Mouse (Mus musculus) kidney, embryonic 16.5 days (tissue): ENCODE data around the gene Dnm3. TPM values are rescaled to one million over a fixed set of nuclear protein-coding genes. Genes with fewer than 3 reads are reported as not detected.

Experiments
- ATAC-seq: fragments of 200-750 bp; cut with Nextera tagmentation; 2 replicates; pipeline ENCODE4 v1.8.0; 2017; ENCODE audit warnings: moderate TSS enrichment; ENCODE audit not compliant: low FRiP score, low TSS enrichment
- H3K27ac ChIP-seq: fragments of 300-500 bp; sonication (generic); 2 replicates; pipeline ENCODE4 v1.5.1; 2014; ENCODE audit warnings: low read length
- H3K27me3 ChIP-seq: fragments of 300-500 bp; sonication (generic); 2 replicates; pipeline ENCODE4 v1.6.1; 2014; ENCODE audit warnings: low read length, control low read depth, mixed read lengths; ENCODE audit not compliant: insufficient read depth
- H3K36me3 ChIP-seq: fragments of 300-500 bp; sonication (generic); 2 replicates; pipeline ENCODE4 v1.6.1; 2014; ENCODE audit warnings: low read length, control low read depth, mixed read lengths; ENCODE audit not compliant: insufficient read depth
- H3K4me1 ChIP-seq: fragments of 300-500 bp; sonication (generic); 2 replicates; pipeline ENCODE4 v1.6.1; 2014; ENCODE audit warnings: low read length, control low read depth, mixed read lengths; ENCODE audit not compliant: insufficient read depth
- H3K4me2 ChIP-seq: fragments of 300-500 bp; sonication (generic); replicated peaks from 2 replicates; pipeline ENCODE4 v1.6.1; 2014; ENCODE audit warnings: low read depth, low read length
- H3K4me3 ChIP-seq: fragments of 300-500 bp; sonication (generic); 2 replicates; pipeline ENCODE4 v1.5.1; 2014; ENCODE audit warnings: mild to moderate bottlenecking, low read length
- H3K9ac ChIP-seq: fragments of 300-500 bp; sonication (generic); replicated peaks from 2 replicates; pipeline ENCODE4 v1.6.1; 2014; ENCODE audit warnings: low read length
- H3K9me3 ChIP-seq: fragments of 300-500 bp; sonication (generic); 2 replicates; pipeline ENCODE4 v1.6.1; 2016; ENCODE audit warnings: low read length, control low read depth
- WGBS: fragments of 180-500 bp; shearing (Covaris S2); extraction: QIAGEN DNeasy Blood & Tissue Kit; methylation state at CpG from one replicate; pipeline ENCODE4 v1.1.7; 2014; 5-methylcytosine and 5-hydroxymethylcytosine counted together
- polyA plus RNA-seq: library from polyadenylated mRNA; unstranded; fragments of >200 nt; fragmentation: Nextera tagmentation; extraction: Ambion mirVana; gene quantifications from 2 replicates; pipeline ENCODE4 v1.2.1, GENCODE M21; 2015

Gene Dnm3
- polyA plus RNA-seq, 1 experiment from 2014 or later, result 6.8 TPM

- no peaks in the 10 kb centered on the region for H3K27me3 ChIP-seq
- no peak overlapping the region for H3K27ac ChIP-seq
These were observed 332.8 kb downstream of the Dnm3 start for GRCm38 (mm10) chr1:162144992-162145391.

GRCm38 (mm10) chr1:162143974-162144912, 333.6 kb downstream of the Dnm3 start:
- Histone ChIP-seq H3K27ac (no peak overlapping the region), H3K36me3 (no peaks in the 10 kb centered on the region), H3K9me3 (no peaks in the 10 kb centered on the region), H3K9ac (no peak overlapping the region), H3K4me1 (no peaks in the 10 kb centered on the region), H3K27me3 (no peaks in the 10 kb centered on the region), H3K4me2 (no peak overlapping the region), H3K4me3 (no peak overlapping the region)
- WGBS, result 54% methylated on average over 6 of the region's 6 CpGs
- no peak for ATAC-seq

More at GRCm38 (mm10) chr1:162144992-162145391, 332.8 kb downstream of the Dnm3 start:
- Histone ChIP-seq H3K9me3 (no peaks in the 10 kb centered on the region), H3K4me2 (no peak overlapping the region), H3K4me1 (no peaks in the 10 kb centered on the region), H3K4me3 (no peak overlapping the region), H3K9ac (no peak overlapping the region), H3K36me3 (no peaks in the 10 kb centered on the region)
- no peak for ATAC-seq
- WGBS, result no CpG with 5 or more reads among the region's 1 CpGs

GRCm38 (mm10) chr1:162142285-162142684, 335.5 kb downstream of the Dnm3 start:
- Histone ChIP-seq H3K9me3 (no peaks in the 10 kb centered on the region), H3K4me2 (no peak overlapping the region), H3K9ac (no peak overlapping the region), H3K27ac (no peak overlapping the region), H3K4me3 (no peak overlapping the region), H3K36me3 (no peaks in the 10 kb centered on the region), H3K27me3 (no peaks in the 10 kb centered on the region), H3K4me1 (no peaks in the 10 kb centered on the region)
- no peak for ATAC-seq
- WGBS, result 91% methylated on average over 7 of the region's 7 CpGs

- H3K4me3 ChIP-seq, result no peak overlapping the region
- no peaks in the 10 kb centered on the region for H3K27me3 ChIP-seq
- no peak overlapping the region for H3K4me2 ChIP-seq
- ATAC-seq, result no peak
- H3K36me3 ChIP-seq, result no peaks in the 10 kb centered on the region
- no peak overlapping the region for H3K9ac ChIP-seq
- WGBS, result 51% methylated on average over 4 of the region's 4 CpGs
- H3K9me3 ChIP-seq, result no peaks in the 10 kb centered on the region
- H3K27ac ChIP-seq, result no peak overlapping the region
- 0 out of 2 replicates have a peak, but pooled peaks cover 4% of the 10 kb centered on the region for H3K4me1 ChIP-seq
These were observed 341.5 kb downstream of the Dnm3 start for GRCm38 (mm10) chr1:162136328-162136727.

GRCm38 (mm10) chr1:162135451-162136213, 342.2 kb downstream of the Dnm3 start:
- Histone ChIP-seq H3K4me3 (no peak overlapping the region), H3K9ac (no peak overlapping the region), H3K27me3 (no peaks in the 10 kb centered on the region), H3K4me2 (no peak overlapping the region), H3K36me3 (no peaks in the 10 kb centered on the region), H3K9me3 (no peaks in the 10 kb centered on the region), H3K4me1 (0 out of 2 replicates have a peak, but pooled peaks cover 4% of the 10 kb centered on the region), H3K27ac (no peak overlapping the region)
- 88% methylated on average over 11 of the region's 11 CpGs for WGBS
- no peak for ATAC-seq

GRCm38 (mm10) chr1:162134651-162135066, 343.2 kb downstream of the Dnm3 start:
- Histone ChIP-seq H3K36me3 (no peaks in the 10 kb centered on the region), H3K9me3 (no peaks in the 10 kb centered on the region), H3K27ac (no peak overlapping the region), H3K9ac (no peak overlapping the region), H3K4me1 (0 out of 2 replicates have a peak, but pooled peaks cover 4% of the 10 kb centered on the region), H3K4me2 (no peak overlapping the region), H3K4me3 (no peak overlapping the region), H3K27me3 (no peaks in the 10 kb centered on the region)
- WGBS, result 58% methylated on average over 3 of the region's 3 CpGs
- ATAC-seq, result no peak

GRCm38 (mm10) chr1:162132908-162133641, 344.8 kb downstream of the Dnm3 start:
- Histone ChIP-seq H3K4me2 (no peak overlapping the region), H3K4me3 (no peak overlapping the region), H3K27me3 (no peaks in the 10 kb centered on the region), H3K9me3 (no peaks in the 10 kb centered on the region), H3K36me3 (no peaks in the 10 kb centered on the region), H3K9ac (no peak overlapping the region), H3K27ac (no peak overlapping the region), H3K4me1 (0 out of 2 replicates have a peak, but pooled peaks cover 4% of the 10 kb centered on the region)
- WGBS, result 94% methylated on average over 8 of the region's 8 CpGs
- ATAC-seq, result no peak

GRCm38 (mm10) chr1:162126856-162127792, 350.7 kb downstream of the Dnm3 start:
- Histone ChIP-seq H3K27me3 (no peaks in the 10 kb centered on the region), H3K27ac (no peak overlapping the region), H3K36me3 (no peaks in the 10 kb centered on the region), H3K4me2 (no peak overlapping the region), H3K4me1 (peaks cover 5% of the 10 kb centered on the region), H3K4me3 (no peak overlapping the region), H3K9ac (no peak overlapping the region), H3K9me3 (no peaks in the 10 kb centered on the region)
- WGBS, result 62% methylated on average over 8 of the region's 8 CpGs
- ATAC-seq, result no peak

DNA sequence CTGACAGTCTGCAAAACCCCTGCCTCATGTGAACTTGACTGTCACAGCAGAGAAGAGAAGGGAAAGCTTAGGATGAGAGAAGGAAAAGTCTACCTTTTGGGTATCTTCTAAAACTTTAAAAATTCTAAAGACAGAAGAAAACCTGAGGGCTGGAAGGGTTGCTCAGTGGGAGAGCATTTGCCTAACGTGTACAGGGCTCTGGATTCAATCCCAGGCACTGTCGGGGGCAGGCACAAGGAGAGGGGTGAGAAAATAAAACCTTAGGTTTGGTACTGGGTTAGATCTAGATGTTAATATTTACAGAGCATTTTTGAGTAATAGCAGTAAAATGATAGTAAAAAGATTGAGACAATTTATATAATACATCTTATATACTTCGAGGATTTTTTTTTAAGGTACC, 353.4 kb downstream of the Dnm3 start:
- H3K4me3 ChIP-seq, result no peak overlapping the region
- H3K9me3 ChIP-seq, result no peaks in the 10 kb centered on the region
- no peak for ATAC-seq
- no peak overlapping the region for H3K4me2 ChIP-seq
- H3K36me3 ChIP-seq, result no peaks in the 10 kb centered on the region
- no peak overlapping the region for H3K9ac ChIP-seq
- 80% methylated on average over 3 of the region's 3 CpGs for WGBS
- H3K4me1 ChIP-seq, result peaks cover 13% of the 10 kb centered on the region
- H3K27me3 ChIP-seq, result no peaks in the 10 kb centered on the region
- no peak overlapping the region for H3K27ac ChIP-seq
